9 mouse cellular contexts compared by ENCODE assay signal in genomic region chr2:77341575-77342332, GRCm38 (mm10).
DNase-seq lines count a peak whose midpoint lies in the region; ATAC-seq and TF ChIP-seq lines count a peak whose summit lies in the region.
"Had no signal": no experiment of that assay in that cellular context is flagged by ENCODE, and none has a peak within 500 bp of the region (broad histone marks: within the 10 kb centered on the region; RNA-seq: fewer than 3 reads in every experiment).

No protein-coding gene starts in this region.

- H3K79me2 ChIP-seq in heart, adult 2 months (replicated peaks; ENCODE audit: control insufficient read depth, insufficient read depth, low read length), result no peaks in the 10 kb centered on the region

- peak; percentile 13 for DNase-seq in A20 (ENCODE audit: low read depth, low spot score)
- peak; percentile 96 for DNase-seq in adrenal gland, postnatal 10 days
- peak; percentile 90 for DNase-seq in embryonic facial prominence, embryonic 10.5 days (ENCODE audit: low spot score)
- DNase-seq in heart, adult 2 months, result peak; percentile 91 to 95
- peak; percentile 92 to 98 for DNase-seq in kidney, adult 8-10 months
- DNase-seq in limb, embryonic 11.5 days (ENCODE audit: low spot score), result peak; percentile 95
- DNase-seq in naive thymus-derived CD4-positive, alpha-beta T cell, adult 2 months (ENCODE audit: low read depth), result peak; percentile 92

- no peak; the same call in 1 of the 2 replicates for ATAC-seq in limb, embryonic 11.5 days (ENCODE audit: insufficient number of reproducible peaks, low FRiP score, low TSS enrichment, low read depth)
- ATAC-seq in stomach, embryonic 15.5 days (ENCODE audit: insufficient read depth, low FRiP score, low read depth), result peak; percentile 53; the same call in 1 of the 2 replicates

- 48% methylated on average over 12 of the region's 12 CpGs for WGBS in embryonic facial prominence, embryonic 10.5 days
- 29% methylated on average over 12 of the region's 12 CpGs for WGBS in heart, adult 2 months
- 46% methylated on average over 12 of the region's 12 CpGs for WGBS in limb, embryonic 11.5 days
- 42% methylated on average over 12 of the region's 12 CpGs for WGBS in stomach, embryonic 15.5 days

- peak; percentile 100 for TF ChIP-seq CTCF in heart, adult 2 months (IDR thresholded peaks at IDR 0.05)

- no peaks in the 10 kb centered on the region for H3K9me3 ChIP-seq in embryonic facial prominence, embryonic 10.5 days
- no peaks in the 10 kb centered on the region for H3K9me3 ChIP-seq in limb, embryonic 11.5 days (ENCODE audit: control insufficient read depth, low read length)
- H3K9me3 ChIP-seq in stomach, embryonic 15.5 days, result no peaks in the 10 kb centered on the region
- H3K9me3 ChIP-seq: embryonic facial prominence, embryonic 12.5 days had no signal

- H3K4me2 ChIP-seq in limb, embryonic 11.5 days (ENCODE audit: low read depth, severe bottlenecking), result no peak overlapping the region
- no peak overlapping the region for H3K4me2 ChIP-seq in stomach, embryonic 15.5 days
- H3K4me2 ChIP-seq: embryonic facial prominence, embryonic 12.5 days had no signal

- H3K36me3 ChIP-seq in embryonic facial prominence, embryonic 10.5 days (replicated peaks), result no peaks in the 10 kb centered on the region
- H3K36me3 ChIP-seq in heart, adult 2 months (ENCODE audit: control insufficient read depth, insufficient read depth, low read length), result no peaks in the 10 kb centered on the region
- no peaks in the 10 kb centered on the region for H3K36me3 ChIP-seq in limb, embryonic 11.5 days (ENCODE audit: control insufficient read depth, insufficient read depth, low read length)
- H3K36me3 ChIP-seq in stomach, embryonic 15.5 days, result no peaks in the 10 kb centered on the region
- H3K36me3 ChIP-seq: embryonic facial prominence, embryonic 12.5 days had no signal

- intact Hi-C loops in heart, adult 2 months (cut with DNase I), result loop anchor here (1.0 to 10.0 kb wide), 6 partner anchors 33 to 371 kb away; no protein-coding TSS in a partner anchor

- no peak overlapping the region for H3K4me3 ChIP-seq in embryonic facial prominence, embryonic 10.5 days
- no peak overlapping the region; the same call in 1 of the 2 replicates for H3K4me3 ChIP-seq in heart, adult 2 months
- H3K4me3 ChIP-seq in limb, embryonic 11.5 days (ENCODE audit: low read depth, low read length), result no peak overlapping the region
- H3K4me3 ChIP-seq in stomach, embryonic 15.5 days (replicated peaks), result no peak overlapping the region
- H3K4me3 ChIP-seq: embryonic facial prominence, embryonic 12.5 days had no signal

- H3K27ac ChIP-seq in embryonic facial prominence, embryonic 10.5 days (replicated peaks), result no peak overlapping the region
- no peak overlapping the region for H3K27ac ChIP-seq in heart, adult 2 months
- no peak overlapping the region for H3K27ac ChIP-seq in limb, embryonic 11.5 days (replicated peaks; ENCODE audit: low read depth, low read length)
- H3K27ac ChIP-seq in stomach, embryonic 15.5 days, result no peak overlapping the region
- H3K27ac ChIP-seq: embryonic facial prominence, embryonic 12.5 days had no signal

- H3K4me1 ChIP-seq in embryonic facial prominence, embryonic 10.5 days, result no peaks in the 10 kb centered on the region
- no peaks in the 10 kb centered on the region; the same call in 1 of the 2 replicates for H3K4me1 ChIP-seq in heart, adult 2 months (ENCODE audit: control insufficient read depth, insufficient read depth, low read length)
- no peaks in the 10 kb centered on the region for H3K4me1 ChIP-seq in limb, embryonic 11.5 days (ENCODE audit: control insufficient read depth, insufficient read depth, low read length)
- H3K4me1 ChIP-seq in stomach, embryonic 15.5 days, result no peaks in the 10 kb centered on the region
- H3K4me1 ChIP-seq: embryonic facial prominence, embryonic 12.5 days had no signal

- no peak for TF ChIP-seq POLR2A in heart, adult 2 months (IDR thresholded peaks at IDR 0.05; ENCODE audit: insufficient read depth, low read depth, low read length)

- peak; percentile 97 for TF ChIP-seq EP300 in heart, adult 2 months (IDR thresholded peaks at IDR 0.05; ENCODE audit: insufficient read depth, low read depth, low read length)

- H3K9ac ChIP-seq in heart, adult 2 months (ENCODE audit: low read depth, low read length), result no peak overlapping the region
- no peak overlapping the region for H3K9ac ChIP-seq in limb, embryonic 11.5 days (ENCODE audit: low read length)
- H3K9ac ChIP-seq in stomach, embryonic 15.5 days, result no peak overlapping the region
- H3K9ac ChIP-seq: embryonic facial prominence, embryonic 12.5 days had no signal

- H3K27me3 ChIP-seq in embryonic facial prominence, embryonic 10.5 days (replicated peaks; ENCODE audit: low read depth, poor library complexity, severe bottlenecking), result no peaks in the 10 kb centered on the region
- H3K27me3 ChIP-seq in heart, adult 2 months (ENCODE audit: control insufficient read depth, insufficient read depth, low read length), result no peaks in the 10 kb centered on the region
- H3K27me3 ChIP-seq in limb, embryonic 11.5 days (ENCODE audit: control insufficient read depth, insufficient read depth, low read length), result no peaks in the 10 kb centered on the region
- no peaks in the 10 kb centered on the region for H3K27me3 ChIP-seq in stomach, embryonic 15.5 days (replicated peaks)
- H3K27me3 ChIP-seq: embryonic facial prominence, embryonic 12.5 days had no signal

Comparison
In these comparisons a context has a peak if more than half of its experiments do, and no peak if none do; other contexts are left out.
1. DNase-seq: peak in every context shown above with its lines; median percentile 96 in adrenal gland, postnatal 10 days; 95 in kidney, adult 8-10 months; 95 in limb, embryonic 11.5 days; 93 in heart, adult 2 months; 92 in naive thymus-derived CD4-positive, alpha-beta T cell, adult 2 months; 90 in embryonic facial prominence, embryonic 10.5 days; 13 in A20.